Mouse (Mus musculus): Measurements from ENCODE around the gene Alpk3. TPM values are rescaled to one million over a fixed set of nuclear protein-coding genes. Genes with fewer than 3 reads are reported as not detected.

Gene Alpk3
- 0.29 and 0.30 TPM in 2 replicates for polyA plus RNA-seq (2012; rRNA removed)

DNA sequence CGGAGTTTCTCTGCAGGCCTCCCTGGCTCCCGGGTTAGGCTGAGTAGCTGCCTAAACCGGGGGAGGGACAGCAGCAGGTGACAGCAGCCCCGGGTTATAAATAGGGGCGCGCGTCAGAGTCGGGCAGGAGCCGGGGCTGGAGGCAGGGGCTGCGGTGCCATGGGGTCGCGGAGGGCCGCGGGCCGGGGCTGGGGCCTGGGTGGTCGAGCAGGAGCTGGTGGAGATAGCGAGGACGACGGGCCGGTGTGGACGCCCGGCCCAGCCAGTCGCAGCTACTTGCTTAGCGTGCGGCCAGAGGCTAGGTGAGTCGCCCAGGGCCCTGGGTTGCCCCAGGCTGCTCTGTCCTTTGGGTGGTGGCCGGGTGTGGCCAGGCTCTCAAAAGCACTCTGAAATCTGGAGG lies at the start of gene Alpk3:
Alpk3 (plus strand) TSS at position 130 of the 400 bp plus-strand sequence.

DNA sequence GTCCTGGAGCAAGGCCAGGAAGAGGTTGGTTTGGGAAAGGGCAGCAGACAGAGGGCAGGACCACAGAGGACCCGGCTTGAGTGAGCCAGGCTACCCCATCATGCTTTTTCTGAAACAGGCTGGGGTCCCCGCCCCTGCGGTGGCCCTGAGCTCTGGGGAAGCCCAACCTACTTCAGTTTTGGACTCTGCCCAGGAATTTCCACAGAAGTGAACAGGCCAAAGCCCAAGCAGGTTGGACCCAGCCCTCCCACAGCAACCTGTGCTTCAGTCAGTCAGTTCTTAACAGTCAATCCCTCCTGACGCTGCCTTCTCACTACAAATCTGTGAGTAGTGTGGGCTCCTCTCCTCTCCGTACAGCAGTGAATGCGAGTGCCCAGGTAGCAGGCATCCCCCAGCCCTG lies 57.2 kb downstream of the Alpk3 start, which contains the start of gene Slc28a1:
Slc28a1 (plus strand) TSS at position 245 of the 400 bp plus-strand sequence.

Other genes with a start within 250 kb of the Alpk3 start
- 8.9 and 13.1 TPM in 2 replicates for gene Iqgap1, start 231.6 kb upstream of the Alpk3 start, polyA plus RNA-seq (2012; rRNA removed)
- gene Zscan2, start 196.7 kb upstream of the Alpk3 start, polyA plus RNA-seq (2012; rRNA removed), result 1.4 and 1.7 TPM in 2 replicates
- 4.3 and 5.3 TPM in 2 replicates for gene Wdr73, start 156.3 kb upstream of the Alpk3 start, polyA plus RNA-seq (2012; rRNA removed)
- gene Nmb, start 152.5 kb upstream of the Alpk3 start, polyA plus RNA-seq (2012; rRNA removed), result 1.2 and 2.2 TPM in 2 replicates
- gene Sec11a, start 109.8 kb upstream of the Alpk3 start, polyA plus RNA-seq (2012; rRNA removed), result 12.8 TPM in 2 replicates
- gene Zfp592, start 63.9 kb upstream of the Alpk3 start, polyA plus RNA-seq (2012; rRNA removed), result 5.1 and 6.5 TPM in 2 replicates
- 0.02 TPM in 1 of 2 replicates, not detected in the other for gene Slc28a1, start 57.2 kb downstream of the Alpk3 start, polyA plus RNA-seq (2012; rRNA removed)
- 6.7 and 7.0 TPM in 2 replicates for gene Pde8a, start 156.0 kb downstream of the Alpk3 start, polyA plus RNA-seq (2012; rRNA removed)

All from stomach, adult 2 months (tissue).